Mouse (Mus musculus) neural tube, embryonic 15.5 days (tissue): Measurements from ENCODE around the gene Lpcat1. TPM values are rescaled to one million over a fixed set of nuclear protein-coding genes. Genes with fewer than 3 reads are reported as not detected.

ENCODE experiments used
- ATAC-seq: fragments of 200-750 bp; cut with Nextera tagmentation; 2 replicates; pipeline ENCODE4 v1.8.0; 2017; ENCODE audit warnings: mild to moderate bottlenecking, moderate TSS enrichment, moderate library complexity; ENCODE audit not compliant: low FRiP score
- H3K27ac ChIP-seq: fragments of 300-500 bp; sonication (generic); replicated peaks from 2 replicates; pipeline ENCODE4 v1.5.1; 2015; ENCODE audit warnings: mild to moderate bottlenecking, inconsistent platforms
- H3K27me3 ChIP-seq: fragments of 300-500 bp; sonication (generic); replicated peaks from 2 replicates; pipeline ENCODE4 v1.6.1; 2015; ENCODE audit warnings: inconsistent platforms
- H3K36me3 ChIP-seq: fragments of 300-500 bp; sonication (generic); 2 replicates; pipeline ENCODE4 v1.6.1; 2015; ENCODE audit warnings: inconsistent platforms
- H3K4me1 ChIP-seq: fragments of 300-500 bp; sonication (generic); 2 replicates; pipeline ENCODE4 v1.6.1; 2015; ENCODE audit warnings: inconsistent platforms
- H3K4me2 ChIP-seq: fragments of 300-500 bp; sonication (generic); 2 replicates; pipeline ENCODE4 v1.6.1; 2015; ENCODE audit warnings: inconsistent platforms, mild to moderate bottlenecking, moderate library complexity
- H3K4me3 ChIP-seq: fragments of 300-500 bp; sonication (generic); replicated peaks from 2 replicates; pipeline ENCODE4 v1.5.1; 2015; ENCODE audit warnings: mild to moderate bottlenecking, inconsistent platforms
- H3K9ac ChIP-seq: fragments of 300-500 bp; sonication (generic); replicated peaks from 2 replicates; pipeline ENCODE4 v1.6.1; 2015; ENCODE audit warnings: mild to moderate bottlenecking, inconsistent platforms
- H3K9me3 ChIP-seq: fragments of 300-500 bp; sonication (generic); replicated peaks from 2 replicates; pipeline ENCODE4 v1.6.1; 2016; ENCODE audit warnings: inconsistent platforms
- WGBS: fragments of 180-500 bp; shearing (Covaris S2); methylation state at CpG from one replicate; pipeline ENCODE4 v1.1.7; 2015; ENCODE audit warnings: mixed read lengths; 5-methylcytosine and 5-hydroxymethylcytosine counted together
- polyA plus RNA-seq: library from polyadenylated mRNA; unstranded; fragments of >200 nt; fragmentation: Nextera tagmentation; extraction: Ambion mirVana; gene quantifications from 2 replicates; pipeline ENCODE4 v1.2.1, GENCODE M21; 2015

Gene Lpcat1
- polyA plus RNA-seq, 1 experiment from 2014 or later, result 62.6 TPM

GRCm38 (mm10) chr13:73467421-73468237 is 632 bp downstream of the Lpcat1 start:
- WGBS, result under 1% methylated on average over 53 of the region's 53 CpGs
- H3K36me3 ChIP-seq, result no peaks in the 10 kb centered on the region
- no peaks in the 10 kb centered on the region for H3K27me3 ChIP-seq
- peak overlapping the region; percentile 96 for H3K4me3 ChIP-seq
- peak overlapping the region; percentile 98 for H3K27ac ChIP-seq
- peak overlapping the region; percentile 73 for H3K4me2 ChIP-seq
- peaks cover 42% of the 10 kb centered on the region for H3K4me1 ChIP-seq
- H3K9me3 ChIP-seq, result no peaks in the 10 kb centered on the region
- ATAC-seq, result peak; percentile 86
- H3K9ac ChIP-seq, result peak overlapping the region; percentile 93

DNA sequence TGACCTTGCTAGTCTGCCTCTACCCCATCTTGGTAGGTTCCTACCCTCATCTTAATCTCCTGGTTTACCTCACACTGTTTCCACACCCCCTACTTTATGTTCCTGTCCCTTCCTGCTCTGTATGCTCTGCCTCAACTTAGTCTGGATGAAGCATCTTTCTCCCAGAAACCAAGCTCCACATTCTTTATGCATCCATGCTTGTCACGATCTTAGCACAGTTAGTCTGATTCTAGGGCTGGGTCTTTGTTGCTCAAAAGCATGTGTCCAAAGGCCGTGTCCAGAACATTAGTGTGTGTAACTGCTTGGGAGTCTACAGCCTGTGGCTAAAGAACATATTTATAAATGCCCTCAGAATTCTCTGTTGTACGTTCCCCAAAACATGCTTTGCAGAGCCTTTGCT is 1.8 kb downstream of the Lpcat1 start:
- peaks cover 42% of the 10 kb centered on the region for H3K4me1 ChIP-seq
- no peak for ATAC-seq
- H3K27ac ChIP-seq, result no peak overlapping the region
- no peaks in the 10 kb centered on the region for H3K27me3 ChIP-seq
- 59% methylated on average over 3 of the region's 3 CpGs for WGBS
- H3K36me3 ChIP-seq, result no peaks in the 10 kb centered on the region
- H3K9ac ChIP-seq, result 0 out of 2 replicates have a peak overlapping the region, but pooled peaks have one; percentile 8
- peak overlapping the region; percentile 73 for H3K4me2 ChIP-seq
- peak overlapping the region; percentile 96 for H3K4me3 ChIP-seq
- H3K9me3 ChIP-seq, result no peaks in the 10 kb centered on the region

DNA sequence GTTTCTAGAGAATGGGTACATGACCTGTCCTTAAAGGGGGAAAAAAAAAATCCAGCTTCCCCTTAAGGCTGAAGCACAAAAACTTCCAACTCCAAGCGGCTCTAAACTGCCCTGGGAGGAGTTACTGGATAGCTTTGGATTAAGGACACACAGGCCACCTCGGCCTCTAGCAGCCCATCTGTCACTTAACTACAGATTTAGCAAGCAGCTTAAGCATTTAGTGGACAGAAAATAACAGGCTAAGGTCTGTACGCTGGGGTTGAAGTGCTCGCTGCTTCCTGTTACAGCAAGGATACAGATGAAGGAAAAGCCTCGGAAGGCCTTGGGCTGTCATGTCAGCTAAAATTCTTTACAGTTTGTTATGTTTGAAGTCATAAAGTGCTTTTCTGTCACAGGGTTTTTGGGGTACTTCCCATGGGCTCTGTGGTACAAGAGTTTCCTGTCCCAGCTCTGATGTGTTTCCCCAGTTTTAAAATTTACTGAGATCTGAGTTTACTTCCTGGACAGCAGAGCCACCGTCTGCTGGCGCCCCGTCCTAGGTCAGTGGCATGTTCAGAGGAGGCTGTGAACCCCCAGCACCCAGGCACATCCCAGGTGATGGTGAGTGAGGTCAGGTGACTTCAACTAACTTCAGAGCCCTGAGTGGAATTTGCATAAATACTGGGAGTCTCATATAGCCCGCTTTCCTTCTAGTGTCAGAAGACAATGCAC is 2.4 kb downstream of the Lpcat1 start:
- WGBS, result 71% methylated on average over 9 of the region's 9 CpGs
- Histone ChIP-seq H3K9me3 (no peaks in the 10 kb centered on the region), H3K27me3 (no peaks in the 10 kb centered on the region), H3K36me3 (no peaks in the 10 kb centered on the region), H3K4me2 (peak overlapping the region; percentile 73), H3K9ac (0 out of 2 replicates have a peak overlapping the region, but pooled peaks have one; percentile 8), H3K27ac (no peak overlapping the region), H3K4me3 (no peak overlapping the region), H3K4me1 (peaks cover 45% of the 10 kb centered on the region)
- no peak for ATAC-seq

GRCm38 (mm10) chr13:73472481-73472880 is 5.5 kb downstream of the Lpcat1 start:
- 83% methylated on average over 3 of the region's 3 CpGs for WGBS
- Histone ChIP-seq H3K4me1 (peaks cover 45% of the 10 kb centered on the region), H3K9me3 (no peaks in the 10 kb centered on the region), H3K27ac (no peak overlapping the region), H3K36me3 (no peaks in the 10 kb centered on the region), H3K4me3 (no peak overlapping the region), H3K27me3 (no peaks in the 10 kb centered on the region), H3K9ac (no peak overlapping the region), H3K4me2 (no peak overlapping the region)
- no peak for ATAC-seq

DNA sequence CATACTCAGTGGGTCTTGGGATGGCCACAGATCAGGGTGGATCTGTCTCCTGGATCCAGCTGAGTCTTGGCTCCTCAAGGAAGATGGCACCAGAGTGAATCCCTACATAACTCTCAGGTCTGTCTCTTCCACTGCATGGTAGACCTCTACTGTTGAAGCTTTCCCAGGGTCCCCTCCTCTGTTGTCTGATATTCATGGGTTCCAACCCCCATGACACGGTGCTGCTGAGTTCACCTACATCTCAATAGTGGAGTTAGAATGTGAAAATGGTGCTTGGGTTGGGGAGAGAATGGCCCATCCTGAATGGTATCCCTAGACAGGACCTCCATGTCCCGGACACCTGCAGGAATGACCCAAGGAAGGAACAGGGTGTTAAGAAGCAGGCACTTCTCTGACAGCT is 6.7 kb downstream of the Lpcat1 start:
- H3K27me3 ChIP-seq, result no peaks in the 10 kb centered on the region
- H3K4me1 ChIP-seq, result peaks cover 36% of the 10 kb centered on the region
- no peaks in the 10 kb centered on the region for H3K9me3 ChIP-seq
- no peak for ATAC-seq
- WGBS, result 92% methylated on average over 2 of the region's 2 CpGs
- no peaks in the 10 kb centered on the region for H3K36me3 ChIP-seq
- H3K4me3 ChIP-seq, result no peak overlapping the region
- H3K27ac ChIP-seq, result no peak overlapping the region
- no peak overlapping the region for H3K4me2 ChIP-seq
- H3K9ac ChIP-seq, result no peak overlapping the region

GRCm38 (mm10) chr13:73474163-73474562 is 7.2 kb downstream of the Lpcat1 start:
- no peak for ATAC-seq
- H3K9me3 ChIP-seq, result no peaks in the 10 kb centered on the region
- no peak overlapping the region for H3K4me2 ChIP-seq
- H3K36me3 ChIP-seq, result no peaks in the 10 kb centered on the region
- H3K4me1 ChIP-seq, result peaks cover 36% of the 10 kb centered on the region
- no peaks in the 10 kb centered on the region for H3K27me3 ChIP-seq
- H3K4me3 ChIP-seq, result no peak overlapping the region
- H3K9ac ChIP-seq, result no peak overlapping the region
- H3K27ac ChIP-seq, result no peak overlapping the region
- WGBS, result 87% methylated on average over 6 of the region's 6 CpGs

GRCm38 (mm10) chr13:73475058-73475980 is 8.3 kb downstream of the Lpcat1 start:
- no peaks in the 10 kb centered on the region for H3K9me3 ChIP-seq
- H3K4me3 ChIP-seq, result no peak overlapping the region
- no peak overlapping the region for H3K4me2 ChIP-seq
- H3K27ac ChIP-seq, result no peak overlapping the region
- no peaks in the 10 kb centered on the region for H3K27me3 ChIP-seq
- H3K9ac ChIP-seq, result no peak overlapping the region
- H3K36me3 ChIP-seq, result no peaks in the 10 kb centered on the region
- no peak for ATAC-seq
- WGBS, result 96% methylated on average over 12 of the region's 12 CpGs
- H3K4me1 ChIP-seq, result peaks cover 30% of the 10 kb centered on the region

GRCm38 (mm10) chr13:73476259-73476658 is 9.3 kb downstream of the Lpcat1 start:
- Histone ChIP-seq H3K4me1 (peaks cover 27% of the 10 kb centered on the region), H3K4me2 (no peak overlapping the region), H3K9ac (no peak overlapping the region), H3K27me3 (no peaks in the 10 kb centered on the region), H3K4me3 (no peak overlapping the region), H3K36me3 (no peaks in the 10 kb centered on the region), H3K27ac (no peak overlapping the region), H3K9me3 (no peaks in the 10 kb centered on the region)
- ATAC-seq, result no peak
- 93% methylated on average over 5 of the region's 5 CpGs for WGBS

- Histone ChIP-seq H3K4me2 (no peak overlapping the region), H3K9ac (no peak overlapping the region), H3K4me3 (no peak overlapping the region), H3K4me1 (peaks cover 29% of the 10 kb centered on the region), H3K27ac (no peak overlapping the region), H3K36me3 (no peaks in the 10 kb centered on the region), H3K9me3 (no peaks in the 10 kb centered on the region), H3K27me3 (no peaks in the 10 kb centered on the region)
- WGBS, result 82% methylated on average over 8 of the region's 8 CpGs
- no peak for ATAC-seq
These were observed 9.8 kb downstream of the Lpcat1 start for GRCm38 (mm10) chr13:73476796-73477195.

DNA sequence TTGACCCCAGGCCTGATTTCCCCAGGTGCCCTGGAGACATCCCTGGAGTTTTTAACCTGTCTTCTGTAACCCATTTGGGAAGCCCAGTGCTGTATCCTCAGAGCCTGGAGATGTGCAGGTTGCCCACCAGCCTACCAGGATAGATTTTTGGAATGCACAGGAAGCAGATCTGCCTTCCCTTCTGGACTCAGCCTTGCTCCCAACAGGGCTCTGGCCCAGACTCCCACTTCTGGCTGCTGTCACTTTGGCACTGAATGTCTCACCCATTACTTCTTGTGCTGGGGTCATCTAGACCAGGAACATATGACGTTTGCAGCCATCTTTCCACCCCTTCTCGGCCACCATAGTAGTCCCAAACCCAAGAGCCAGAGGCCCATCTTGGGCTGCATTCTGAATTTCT is 10.8 kb downstream of the Lpcat1 start:
- Histone ChIP-seq H3K4me3 (no peak overlapping the region), H3K27me3 (no peaks in the 10 kb centered on the region), H3K36me3 (no peaks in the 10 kb centered on the region), H3K9me3 (no peaks in the 10 kb centered on the region), H3K27ac (no peak overlapping the region), H3K4me2 (no peak overlapping the region), H3K4me1 (peaks cover 22% of the 10 kb centered on the region), H3K9ac (no peak overlapping the region)
- no peak for ATAC-seq
- WGBS, result 87% methylated on average over 2 of the region's 2 CpGs

DNA sequence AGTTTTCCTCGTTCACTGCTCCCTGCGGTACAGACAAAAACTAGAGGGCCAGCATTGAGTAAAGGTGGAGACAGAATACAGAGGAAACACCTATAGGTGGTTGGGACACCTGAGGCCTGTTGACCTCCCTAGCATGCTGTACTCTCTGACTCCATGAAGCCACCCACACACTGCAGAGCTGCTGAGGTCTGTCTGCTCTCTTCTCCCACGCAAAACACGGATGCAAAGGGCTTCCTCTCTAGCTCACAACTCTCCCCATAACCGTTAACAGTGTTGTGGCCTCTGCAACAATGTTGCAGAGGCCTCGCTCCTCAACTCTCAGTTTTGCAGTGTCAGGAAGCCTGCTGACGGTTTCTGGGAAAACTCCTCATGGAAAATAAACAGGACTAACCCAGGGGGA is 15.5 kb downstream of the Lpcat1 start:
- Histone ChIP-seq H3K27ac (no peak overlapping the region), H3K27me3 (no peaks in the 10 kb centered on the region), H3K9ac (no peak overlapping the region), H3K36me3 (peaks cover 24% of the 10 kb centered on the region), H3K9me3 (no peaks in the 10 kb centered on the region), H3K4me3 (no peak overlapping the region), H3K4me2 (no peak overlapping the region), H3K4me1 (0 out of 2 replicates have a peak, but pooled peaks cover 13% of the 10 kb centered on the region)
- 85% methylated on average over 7 of the region's 7 CpGs for WGBS
- no peak for ATAC-seq
